Mouse (Mus musculus) intestine, embryonic 15.5 days (tissue): ENCODE results near the gene Prss12. TPM values are rescaled to one million over a fixed set of nuclear protein-coding genes. Genes with fewer than 3 reads are reported as not detected.
A peak's percentile ranks its signal among the peaks of the same experiment; 100 is the strongest.

Source experiments
- ATAC-seq: fragments of 200-750 bp; cut with Nextera tagmentation; 2 replicates; pipeline ENCODE4 v1.8.0; 2017; ENCODE audit warnings: moderate TSS enrichment, moderate library complexity
- H3K27ac ChIP-seq: fragments of 300-500 bp; sonication (generic); 2 replicates; pipeline ENCODE4 v1.5.1; 2015; ENCODE audit warnings: mild to moderate bottlenecking, inconsistent platforms
- H3K27me3 ChIP-seq: fragments of 300-500 bp; sonication (generic); replicated peaks from 2 replicates; pipeline ENCODE4 v1.6.1; 2015; ENCODE audit warnings: inconsistent platforms
- H3K36me3 ChIP-seq: fragments of 300-500 bp; sonication (generic); 2 replicates; pipeline ENCODE4 v1.6.1; 2015; ENCODE audit warnings: inconsistent platforms
- H3K4me1 ChIP-seq: fragments of 300-500 bp; sonication (generic); replicated peaks from 2 replicates; pipeline ENCODE4 v1.6.1; 2015; ENCODE audit warnings: inconsistent platforms
- H3K4me2 ChIP-seq: fragments of 300-500 bp; sonication (generic); replicated peaks from 2 replicates; pipeline ENCODE4 v1.6.1; 2015; ENCODE audit warnings: mild to moderate bottlenecking, inconsistent platforms
- H3K4me3 ChIP-seq: fragments of 300-500 bp; sonication (generic); replicated peaks from 2 replicates; pipeline ENCODE4 v1.5.1; 2015; ENCODE audit warnings: inconsistent platforms
- H3K9ac ChIP-seq: fragments of 300-500 bp; sonication (generic); 2 replicates; pipeline ENCODE4 v1.6.1; 2015; ENCODE audit warnings: inconsistent platforms
- H3K9me3 ChIP-seq: fragments of 300-500 bp; sonication (generic); 2 replicates; pipeline ENCODE4 v1.6.1; 2016; ENCODE audit warnings: inconsistent platforms
- WGBS: fragments of 180-500 bp; shearing (Covaris S2); methylation state at CpG from one replicate; pipeline ENCODE4 v1.1.7; 2015; 5-methylcytosine and 5-hydroxymethylcytosine counted together
- polyA plus RNA-seq: library from polyadenylated mRNA; unstranded; fragments of >200 nt; fragmentation: Nextera tagmentation; extraction: Ambion mirVana; gene quantifications from 2 replicates; pipeline ENCODE4 v1.2.1, GENCODE M21; 2015

Gene Prss12
- 5.4 and 6.3 TPM in 2 replicates for polyA plus RNA-seq

GRCm38 (mm10) chr3:123446708-123447537 is at the start of gene Prss12:
Prss12 (plus strand) TSS chr3:123446913.
- peaks cover 17% of the 10 kb centered on the region for H3K27me3 ChIP-seq
- H3K4me1 ChIP-seq, result peaks cover 5% of the 10 kb centered on the region; the same call in 1 of the 2 replicates
- H3K4me2 ChIP-seq, result peak within 1 kb of the TSS; percentile 100
- H3K9ac ChIP-seq, result peak within 1 kb of the TSS; percentile 66
- H3K27ac ChIP-seq, result no peak within 1 kb of the TSS
- H3K4me3 ChIP-seq, result peak within 1 kb of the TSS; percentile 75
- under 1% methylated on average over 78 of the region's 84 CpGs for WGBS
- no peaks in the 10 kb centered on the region for H3K9me3 ChIP-seq
- ATAC-seq, result peak; percentile 80
- no peaks in the 10 kb centered on the region for H3K36me3 ChIP-seq

DNA sequence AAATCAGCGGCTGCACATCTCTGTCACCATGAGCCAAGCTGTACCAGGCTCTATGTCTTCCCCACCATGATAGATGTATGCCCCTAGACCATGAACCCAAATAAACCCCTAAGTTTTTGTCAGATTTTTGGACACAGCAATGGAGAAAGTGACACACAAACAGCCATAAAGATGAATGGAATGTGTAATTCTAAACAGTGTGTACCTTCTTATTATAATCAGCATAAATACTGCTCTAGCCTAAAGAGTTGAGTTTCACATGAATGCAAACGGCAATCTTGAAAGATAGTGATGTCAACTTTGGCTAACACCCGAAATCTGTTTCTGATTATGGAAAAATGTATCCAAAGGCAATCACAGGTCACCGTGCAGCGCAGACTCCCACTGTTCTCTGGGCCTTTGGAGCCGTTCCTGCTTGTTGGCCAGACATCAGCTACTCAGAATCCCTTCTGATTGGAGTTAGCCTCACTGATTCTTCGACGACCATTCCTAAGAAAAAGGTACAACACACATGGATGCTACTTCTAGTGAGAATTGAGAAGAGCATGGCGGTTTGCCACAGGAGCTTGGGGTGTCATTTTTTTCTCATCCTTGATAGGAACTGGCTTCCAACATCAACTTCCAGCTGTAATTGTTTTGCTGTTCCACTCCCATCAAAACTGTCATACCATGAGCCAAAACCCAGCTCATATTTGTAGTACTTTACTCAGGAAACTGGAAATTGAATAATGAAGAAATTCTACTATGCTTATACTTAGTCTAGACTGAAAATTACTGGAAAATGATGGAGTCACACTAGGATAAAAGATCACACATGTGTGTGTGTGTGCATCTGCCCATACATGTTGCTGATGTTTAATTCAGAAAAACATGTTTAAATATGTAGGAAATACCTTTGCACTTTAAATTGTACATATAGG is 48.9 kb upstream of the Prss12 start:
- no peak for ATAC-seq
- H3K36me3 ChIP-seq, result no peaks in the 10 kb centered on the region
- no peaks in the 10 kb centered on the region for H3K9me3 ChIP-seq
- WGBS, result 80% methylated on average over 9 of the region's 9 CpGs
- H3K4me2 ChIP-seq, result no peak overlapping the region
- H3K27me3 ChIP-seq, result no peaks in the 10 kb centered on the region
- H3K9ac ChIP-seq, result no peak overlapping the region
- H3K27ac ChIP-seq, result no peak overlapping the region
- no peaks in the 10 kb centered on the region for H3K4me1 ChIP-seq
- H3K4me3 ChIP-seq, result no peak overlapping the region

- Histone ChIP-seq H3K36me3 (no peaks in the 10 kb centered on the region), H3K27ac (no peak overlapping the region), H3K4me2 (no peak overlapping the region), H3K9me3 (no peaks in the 10 kb centered on the region), H3K27me3 (no peaks in the 10 kb centered on the region), H3K4me1 (no peaks in the 10 kb centered on the region), H3K9ac (no peak overlapping the region), H3K4me3 (no peak overlapping the region)
- WGBS, result 75% methylated on average over 3 of the region's 3 CpGs
- 0 out of 2 replicates have a peak, but pooled peaks have one; percentile 47 for ATAC-seq
These were observed 41.8 kb upstream of the Prss12 start for GRCm38 (mm10) chr3:123404945-123405344.

GRCm38 (mm10) chr3:123411821-123412578 is 34.7 kb upstream of the Prss12 start:
- H3K9ac ChIP-seq, result no peak overlapping the region
- no peak for ATAC-seq
- no peaks in the 10 kb centered on the region for H3K9me3 ChIP-seq
- no peak overlapping the region for H3K27ac ChIP-seq
- WGBS, result 69% methylated on average over 6 of the region's 6 CpGs
- no peaks in the 10 kb centered on the region for H3K36me3 ChIP-seq
- H3K27me3 ChIP-seq, result no peaks in the 10 kb centered on the region
- no peak overlapping the region for H3K4me2 ChIP-seq
- H3K4me1 ChIP-seq, result no peaks in the 10 kb centered on the region
- no peak overlapping the region for H3K4me3 ChIP-seq

DNA sequence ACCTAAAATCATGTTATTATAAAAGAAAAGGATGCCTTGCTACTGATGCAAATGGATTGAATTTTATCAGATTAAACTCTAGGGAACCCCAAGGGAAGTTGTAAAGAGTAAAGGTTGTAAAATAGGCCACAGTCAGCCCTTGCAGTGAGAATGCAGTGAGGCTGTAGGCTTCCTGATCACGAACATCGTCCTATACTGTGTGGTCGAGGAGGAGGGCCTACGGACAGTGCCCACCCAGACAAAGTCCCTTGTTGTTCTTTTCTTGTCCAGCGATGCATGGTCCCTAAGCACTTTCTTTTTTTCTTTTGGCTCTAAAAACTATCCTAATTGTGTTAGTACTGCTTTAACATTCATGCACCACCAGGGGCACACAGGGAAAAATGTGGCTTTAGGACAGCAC is 33.5 kb upstream of the Prss12 start:
- H3K27me3 ChIP-seq, result no peaks in the 10 kb centered on the region
- no peak overlapping the region for H3K27ac ChIP-seq
- H3K4me3 ChIP-seq, result no peak overlapping the region
- no peaks in the 10 kb centered on the region for H3K4me1 ChIP-seq
- no peak for ATAC-seq
- no peak overlapping the region for H3K4me2 ChIP-seq
- no peaks in the 10 kb centered on the region for H3K9me3 ChIP-seq
- 63% methylated on average over 5 of the region's 5 CpGs for WGBS
- H3K36me3 ChIP-seq, result no peaks in the 10 kb centered on the region
- no peak overlapping the region for H3K9ac ChIP-seq

- Histone ChIP-seq H3K4me1 (no peaks in the 10 kb centered on the region), H3K36me3 (no peaks in the 10 kb centered on the region), H3K9ac (no peak overlapping the region), H3K27ac (no peak overlapping the region), H3K4me2 (no peak overlapping the region), H3K4me3 (no peak overlapping the region), H3K27me3 (no peaks in the 10 kb centered on the region), H3K9me3 (no peaks in the 10 kb centered on the region)
- 60% methylated on average over 2 of the region's 2 CpGs for WGBS
- ATAC-seq, result no peak
These were observed 21.1 kb upstream of the Prss12 start for GRCm38 (mm10) chr3:123425647-123426046.

- Histone ChIP-seq H3K27me3 (no peaks in the 10 kb centered on the region), H3K27ac (no peak overlapping the region), H3K36me3 (no peaks in the 10 kb centered on the region), H3K9ac (no peak overlapping the region), H3K4me3 (no peak overlapping the region), H3K9me3 (no peaks in the 10 kb centered on the region), H3K4me2 (no peak overlapping the region), H3K4me1 (no peaks in the 10 kb centered on the region)
- WGBS, result 58% methylated on average over 4 of the region's 4 CpGs
- no peak for ATAC-seq
These were observed 18.7 kb upstream of the Prss12 start for GRCm38 (mm10) chr3:123428005-123428404.

GRCm38 (mm10) chr3:123429597-123430458 is 16.9 kb upstream of the Prss12 start:
- no peak overlapping the region for H3K4me2 ChIP-seq
- no peaks in the 10 kb centered on the region for H3K36me3 ChIP-seq
- H3K27me3 ChIP-seq, result no peaks in the 10 kb centered on the region
- 59% methylated on average over 22 of the region's 22 CpGs for WGBS
- H3K27ac ChIP-seq, result no peak overlapping the region
- H3K9me3 ChIP-seq, result no peaks in the 10 kb centered on the region
- no peak for ATAC-seq
- H3K9ac ChIP-seq, result no peak overlapping the region
- H3K4me3 ChIP-seq, result no peak overlapping the region
- no peaks in the 10 kb centered on the region for H3K4me1 ChIP-seq

DNA sequence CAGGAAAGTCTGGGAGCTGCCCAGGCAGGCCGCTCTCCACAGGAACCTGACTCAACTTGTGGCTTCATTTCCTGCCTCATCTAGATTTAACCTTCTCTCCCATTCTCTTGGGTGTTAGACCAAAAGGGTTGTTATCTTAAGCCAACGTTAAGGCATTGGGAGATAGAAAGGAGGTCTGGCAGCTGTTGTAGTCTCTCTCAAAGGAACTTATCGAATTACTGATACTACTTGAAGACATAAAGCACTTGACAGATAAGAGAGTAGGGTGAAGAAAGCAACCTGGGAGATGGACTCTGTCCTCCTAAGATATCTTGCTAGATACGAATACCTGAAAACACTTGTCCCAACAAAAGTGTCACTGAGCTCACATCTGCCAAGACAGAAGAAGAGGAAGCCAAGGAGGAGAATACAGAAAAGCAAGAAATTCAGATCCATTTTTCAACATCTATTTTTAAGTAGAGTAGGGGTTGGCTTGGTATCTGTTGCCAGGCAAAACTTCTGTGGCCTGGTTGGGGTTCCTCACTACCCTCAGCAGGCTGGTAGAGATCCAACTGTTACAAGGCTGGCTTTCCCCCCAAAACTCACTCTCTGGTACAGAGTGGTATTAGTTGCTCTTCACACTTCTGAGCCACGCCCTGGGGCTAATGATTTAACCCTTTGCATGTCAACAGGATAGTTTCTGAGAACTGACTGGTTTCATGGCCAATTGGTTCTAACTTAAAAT is 14.6 kb upstream of the Prss12 start:
- peak; percentile 88 for ATAC-seq
- no peaks in the 10 kb centered on the region for H3K27me3 ChIP-seq
- H3K27ac ChIP-seq, result 0 out of 2 replicates have a peak overlapping the region, but pooled peaks have one; percentile 8
- H3K4me2 ChIP-seq, result no peak overlapping the region
- H3K9me3 ChIP-seq, result no peaks in the 10 kb centered on the region
- H3K9ac ChIP-seq, result no peak overlapping the region
- no peaks in the 10 kb centered on the region for H3K36me3 ChIP-seq
- H3K4me3 ChIP-seq, result no peak overlapping the region
- 54% methylated on average over 5 of the region's 5 CpGs for WGBS
- no peaks in the 10 kb centered on the region for H3K4me1 ChIP-seq

GRCm38 (mm10) chr3:123433362-123433761 is 13.4 kb upstream of the Prss12 start:
- ATAC-seq, result no peak
- Histone ChIP-seq H3K9ac (no peak overlapping the region), H3K4me2 (no peak overlapping the region), H3K9me3 (no peaks in the 10 kb centered on the region), H3K36me3 (no peaks in the 10 kb centered on the region), H3K27me3 (no peaks in the 10 kb centered on the region), H3K27ac (no peak overlapping the region), H3K4me3 (no peak overlapping the region), H3K4me1 (0 out of 2 replicates have a peak, but pooled peaks cover 2% of the 10 kb centered on the region)
- 61% methylated on average over 3 of the region's 3 CpGs for WGBS

DNA sequence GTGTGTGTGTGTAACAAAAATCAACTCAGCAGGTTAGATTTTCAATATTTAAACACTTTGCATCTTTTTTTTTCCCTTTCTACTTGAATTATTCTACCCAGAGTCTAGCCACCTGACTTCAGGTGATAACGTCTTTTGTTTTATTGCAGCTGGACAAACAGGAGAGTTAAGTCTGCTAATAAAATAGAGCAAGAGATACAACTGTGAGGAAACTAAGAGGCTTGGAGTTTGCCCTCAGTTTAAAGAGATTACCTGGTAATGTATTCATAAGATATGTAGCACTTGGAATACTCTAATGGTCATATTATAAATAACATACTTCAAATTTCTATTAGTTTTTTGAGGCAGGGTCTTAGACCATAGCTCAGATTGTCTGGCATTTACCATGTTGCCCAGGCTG is 9.1 kb upstream of the Prss12 start:
- H3K9me3 ChIP-seq, result no peaks in the 10 kb centered on the region
- H3K4me1 ChIP-seq, result 0 out of 2 replicates have a peak, but pooled peaks cover 2% of the 10 kb centered on the region
- no peaks in the 10 kb centered on the region for H3K36me3 ChIP-seq
- H3K27me3 ChIP-seq, result no peaks in the 10 kb centered on the region
- no peak overlapping the region for H3K27ac ChIP-seq
- WGBS, result 63% methylated on average over 1 of the region's 1 CpGs
- no peak overlapping the region for H3K9ac ChIP-seq
- ATAC-seq, result peak; percentile 77
- H3K4me2 ChIP-seq, result no peak overlapping the region
- H3K4me3 ChIP-seq, result no peak overlapping the region
